Mouse (Mus musculus) heart, postnatal 14 days (tissue): ENCODE results near the gene Saysd1. TPM values are rescaled to one million over a fixed set of nuclear protein-coding genes. Genes with fewer than 3 reads are reported as not detected.
"Not testable (repeated sequence)": the region's sequence is repeated elsewhere in the genome, so short reads cannot be mapped to it uniquely, and the experiment has no call there.

ENCODE experiments used
- DNase-seq, 2 experiments: peaks; one replicate each; pipeline ENCODE4 v3.0.0; 2021 to 2022
- intact Hi-C: fragments of 180-260 bp; cut with DNase I; formaldehyde crosslinking; loops from one replicate; pipeline ENCODE4 v1.15.1; 2025
- total RNA-seq, 2 experiments: library from RNA; stranded (reverse); gene quantifications; 2 replicates each; pipeline ENCODE4 v1.2.3; 2021

Gene Saysd1
- total RNA-seq, 2 experiments from 2014 or later = 2.3 to 2.5 TPM

GRCm38 (mm10) chr14:20064771-20065170 lies 73.6 kb downstream of the Saysd1 start:
- intact Hi-C loops = loop anchor here (5.0 to 10.0 kb wide), 2 partner anchors 90 to 357 kb away; partner anchors contain the start of gene Gng2
- DNase-seq = no peak

DNA sequence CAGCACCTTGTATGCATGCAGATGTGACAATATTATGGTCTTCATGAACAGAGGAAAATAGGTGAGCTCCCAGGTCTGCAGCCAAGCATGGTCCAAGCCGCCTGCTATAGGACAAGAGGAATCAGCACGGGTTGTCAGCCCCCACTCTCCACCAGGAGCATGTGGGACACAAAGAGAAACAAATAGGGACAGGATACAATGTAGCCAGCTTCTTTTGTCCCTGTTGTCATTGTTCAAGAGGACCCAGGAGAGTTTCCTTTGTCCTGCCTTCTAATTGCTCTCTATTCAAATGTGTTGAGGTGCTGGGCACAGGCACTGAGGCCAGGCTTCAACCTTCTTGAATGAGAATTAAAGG lies 89.9 kb downstream of the Saysd1 start:
- DNase-seq = no peak
- intact Hi-C loops = no loop called here

DNA sequence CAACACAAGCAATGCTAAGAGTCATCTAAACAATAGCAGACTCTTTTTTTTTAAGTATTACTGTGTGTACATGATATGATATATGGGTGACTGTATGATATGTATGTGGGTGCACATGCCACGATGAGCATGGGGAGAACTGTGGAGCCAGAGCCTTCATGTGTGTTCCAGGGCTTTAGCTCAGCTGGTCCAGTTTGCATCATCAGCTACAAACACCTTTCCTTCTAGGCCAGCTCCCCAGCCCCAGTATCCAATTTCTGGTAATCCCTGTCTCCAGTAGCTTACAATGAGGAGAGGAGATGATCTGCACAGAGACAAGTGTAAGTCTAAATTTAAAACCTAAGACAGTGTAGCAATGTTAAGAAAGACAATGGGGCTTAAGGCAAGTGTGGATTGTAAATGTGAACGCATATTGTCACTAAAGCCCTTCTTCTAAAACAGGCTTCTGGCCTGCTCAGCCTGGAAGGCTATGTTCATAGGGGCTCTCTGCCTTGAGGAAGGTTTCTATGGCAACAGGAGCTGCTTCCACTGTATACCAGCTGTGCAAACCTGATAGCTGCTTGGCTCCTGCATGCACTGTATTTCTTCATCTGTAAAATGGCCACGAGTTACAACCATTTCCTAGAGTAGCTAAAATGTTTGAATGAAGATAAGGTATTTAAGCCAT lies 90.4 kb downstream of the Saysd1 start:
- intact Hi-C loops = no loop called here
- no peak for DNase-seq

- no peak for DNase-seq
- intact Hi-C loops = no loop called here
These were observed 91.0 kb downstream of the Saysd1 start for GRCm38 (mm10) chr14:20047291-20047690.

DNA sequence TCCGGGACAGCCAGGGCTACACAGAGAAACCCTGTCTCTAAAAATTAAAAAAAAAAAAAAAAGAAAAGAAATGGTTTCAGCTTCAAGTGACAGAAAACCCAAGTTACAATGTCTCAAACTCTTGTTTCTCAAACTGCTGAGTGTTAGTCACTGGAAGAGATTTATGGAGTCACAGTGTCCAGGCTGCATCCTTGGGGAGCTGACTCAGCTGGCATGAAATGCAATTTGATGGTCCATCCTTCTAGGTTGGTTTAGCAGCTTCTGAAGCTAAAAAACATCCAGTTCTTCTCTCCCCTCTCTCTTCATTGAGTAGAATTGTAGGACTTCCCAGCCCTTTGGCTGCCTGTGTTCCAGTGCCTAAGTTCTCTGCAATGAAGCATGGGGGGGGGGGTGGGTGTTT lies 94.3 kb downstream of the Saysd1 start:
- intact Hi-C loops = no loop called here
- no peak for DNase-seq

- intact Hi-C loops = no loop called here
- DNase-seq = no peak
These were observed 96.5 kb downstream of the Saysd1 start for GRCm38 (mm10) chr14:20041836-20042235.

DNA sequence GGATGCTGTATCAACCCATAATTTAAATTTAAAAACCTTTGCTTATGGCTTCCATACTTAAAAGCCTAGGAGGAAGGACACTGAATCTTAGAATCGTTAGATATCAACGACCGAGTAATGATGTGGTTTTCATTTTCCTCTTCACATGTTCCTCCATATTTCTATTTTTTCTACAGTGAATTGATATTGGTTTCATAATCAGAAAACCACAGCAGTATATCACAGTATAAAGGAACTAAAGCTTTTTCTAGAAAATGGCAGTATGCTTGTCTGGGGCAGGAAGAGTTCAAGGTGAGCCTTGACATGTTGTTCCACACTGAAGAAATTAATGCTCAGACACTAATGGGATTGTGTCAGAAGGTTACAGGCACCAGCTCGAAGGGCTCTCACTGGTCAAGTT lies 97.4 kb downstream of the Saysd1 start:
- DNase-seq = no peak
- intact Hi-C loops = no loop called here

DNA sequence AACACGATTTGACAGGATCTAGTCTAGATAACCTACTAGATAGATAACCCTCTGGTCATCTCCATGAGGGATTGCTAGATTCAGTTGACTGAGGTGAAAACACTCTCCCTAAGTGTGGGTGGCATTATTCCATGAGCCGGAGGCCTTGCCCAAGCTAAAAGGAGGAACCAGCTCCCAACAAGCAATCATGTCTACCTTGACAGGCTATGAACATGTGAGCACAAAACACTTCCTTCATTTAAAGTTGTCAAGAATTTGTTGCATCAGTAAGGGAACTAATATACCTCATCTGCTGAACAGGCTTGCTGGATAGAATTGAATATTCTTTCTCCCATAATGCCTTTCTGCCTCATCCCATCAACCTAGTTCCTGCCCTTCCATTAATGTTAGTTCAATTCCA lies 98.5 kb downstream of the Saysd1 start:
- no peak for DNase-seq
- intact Hi-C loops = no loop called here

DNA sequence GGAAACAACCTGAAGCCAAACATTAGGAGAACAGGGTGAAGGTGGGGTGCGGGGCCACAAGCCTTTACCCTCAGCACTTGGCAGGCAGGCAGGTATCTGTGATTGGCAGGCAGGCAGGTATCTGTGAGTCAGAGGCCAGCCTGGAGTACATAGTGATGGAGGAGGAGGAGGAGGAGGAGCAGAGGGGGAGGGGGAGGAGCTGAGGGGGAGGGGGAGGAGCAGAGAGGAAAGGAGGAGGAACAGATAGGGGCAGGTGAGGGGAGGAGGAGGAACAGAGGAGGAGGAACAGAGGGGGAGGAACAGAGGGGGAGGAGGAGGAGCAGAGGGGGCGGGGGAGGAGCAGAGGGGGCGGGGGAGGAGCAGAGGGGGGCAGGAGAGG lies 105.6 kb downstream of the Saysd1 start:
- DNase-seq = no peak
- intact Hi-C loops = no loop called here

DNA sequence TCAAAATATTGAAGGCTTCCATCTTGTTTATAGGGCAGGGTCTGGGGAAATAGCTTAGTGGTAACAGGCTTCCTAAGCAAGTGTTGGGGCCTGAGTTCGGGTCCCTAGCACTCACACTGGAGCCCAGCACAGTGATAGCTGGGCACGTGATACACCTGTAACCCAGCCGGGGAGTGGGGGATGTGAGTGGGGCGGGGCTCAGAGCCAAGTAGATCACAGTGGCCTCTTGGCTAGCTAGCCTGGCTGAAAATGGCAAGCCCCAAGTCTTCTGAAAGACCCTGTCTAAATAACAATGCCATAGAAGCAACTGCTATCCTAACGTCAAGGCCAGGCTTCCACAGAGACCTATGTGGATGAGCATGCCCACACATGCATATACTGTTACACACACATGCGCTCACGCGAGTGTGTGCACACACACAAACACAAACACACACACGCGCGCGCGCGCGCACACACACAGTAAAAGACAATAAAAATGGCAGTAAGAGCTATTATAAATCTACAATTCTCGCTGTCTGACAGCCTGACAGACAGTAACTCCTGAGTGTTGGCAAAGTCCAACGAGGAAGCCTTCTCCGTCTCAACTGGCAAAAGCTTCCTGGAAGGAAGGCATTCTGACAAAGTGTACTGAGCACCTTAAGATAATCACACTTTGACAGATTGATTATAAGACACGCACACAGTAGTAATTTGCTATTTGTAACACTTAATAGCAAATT lies 106.2 kb downstream of the Saysd1 start:
- intact Hi-C loops = no loop called here
- no peak for DNase-seq

- DNase-seq = no peak
- intact Hi-C loops = no loop called here
These were observed 108.7 kb downstream of the Saysd1 start for GRCm38 (mm10) chr14:20029606-20030005.

- intact Hi-C loops, DNase-seq: not testable (repeated sequence)
These were observed 110.9 kb downstream of the Saysd1 start for GRCm38 (mm10) chr14:20027475-20027874.

Other genes starting within 250 kb of the Saysd1 start
- 10 to 100 TPM; 13.9 to 21.2 TPM for gene Gng2, start 160.9 kb downstream of the Saysd1 start, total RNA-seq
- under 1 TPM; 0.88 to 0.98 TPM for gene Kcnk5, start 43.3 kb upstream of the Saysd1 start, total RNA-seq
- gene Kcnk16, start 130.7 kb upstream of the Saysd1 start, total RNA-seq = not detected
- gene Nudt13, start 156.2 kb upstream of the Saysd1 start, total RNA-seq = 10 to 100 TPM; 25.7 to 35.1 TPM
- 10 to 100 TPM; 25.1 to 32.2 TPM for gene Ecd, start 209.6 kb upstream of the Saysd1 start, total RNA-seq
- 10 to 100 TPM; 32.1 to 34.7 TPM for gene Fam149b, start 209.6 kb upstream of the Saysd1 start, total RNA-seq